Comparison of ENCODE assay signal across 17 mouse cellular contexts in the genomic region with DNA sequence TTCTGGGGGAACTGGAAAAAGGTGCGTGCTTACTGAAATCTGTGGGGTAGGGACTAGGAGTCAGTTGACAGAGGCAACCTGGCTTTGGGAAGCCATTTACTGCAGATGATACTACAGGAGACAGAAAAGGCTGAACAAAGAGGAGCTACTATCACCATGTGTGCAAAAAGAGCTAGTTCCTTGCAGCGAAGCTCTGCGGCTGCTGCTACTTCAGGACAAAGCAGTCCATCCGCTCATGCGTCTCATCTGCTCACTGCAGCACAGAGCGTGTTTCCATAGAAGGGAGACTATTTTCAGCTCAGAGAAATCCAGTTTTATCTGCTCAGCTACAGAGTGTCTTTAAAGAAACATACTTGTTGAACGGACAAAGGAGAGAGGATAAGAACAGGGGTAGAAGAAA.
DNase-seq lines count a peak whose midpoint lies in the region; ATAC-seq and TF ChIP-seq lines count a peak whose summit lies in the region.
"Had no signal": no experiment of that assay in that cellular context is flagged by ENCODE, and none has a peak within 500 bp of the region (broad histone marks: within the 10 kb centered on the region; RNA-seq: fewer than 3 reads in every experiment).

No protein-coding gene starts in this region.

- no peaks in the 10 kb centered on the region for H3K9me3 ChIP-seq in forebrain, postnatal 0 days (ENCODE audit: low read length)
- no peaks in the 10 kb centered on the region for H3K9me3 ChIP-seq in forebrain, embryonic 11.5 days (ENCODE audit: control insufficient read depth, low read length)
- H3K9me3 ChIP-seq: embryonic facial prominence, embryonic 12.5 days; forebrain, embryonic 12.5 days; neural tube, embryonic 15.5 days had no signal

- no peak overlapping the region for H3K4me2 ChIP-seq in forebrain, postnatal 0 days (ENCODE audit: low read depth)
- no peak overlapping the region for H3K4me2 ChIP-seq in forebrain, embryonic 11.5 days (ENCODE audit: low read depth, low read length, severe bottlenecking)
- H3K4me2 ChIP-seq: embryonic facial prominence, embryonic 12.5 days; forebrain, embryonic 12.5 days; neural tube, embryonic 15.5 days had no signal

- no peaks in the 10 kb centered on the region for H3K4me1 ChIP-seq in forebrain, postnatal 0 days (ENCODE audit: insufficient read depth)
- H3K4me1 ChIP-seq in forebrain, embryonic 11.5 days (replicated peaks; ENCODE audit: control insufficient read depth, insufficient read depth, low read length) = no peaks in the 10 kb centered on the region
- H3K4me1 ChIP-seq: embryonic facial prominence, embryonic 12.5 days; neural tube, embryonic 15.5 days had no signal

- peak; percentile 60 for DNase-seq in forebrain, postnatal 0 days
- DNase-seq in forebrain, embryonic 11.5 days (ENCODE audit: low spot score) = no peak
- peak; percentile 11 for DNase-seq in layer of hippocampus, adult 2 months (ENCODE audit: low spot score in 2 of 2)
- no peak for DNase-seq in layer of hippocampus, postnatal 25 days (ENCODE audit: extremely low spot score in 1 of 2, low spot score in 1 of 2)
- DNase-seq in left cerebral cortex, adult 18-20 months (ENCODE audit: low spot score in 2 of 2) = peak; percentile 4 to 25
- peak; percentile 22 for DNase-seq in right cerebral cortex, postnatal 14 days
- no peak for DNase-seq in urinary bladder, postnatal 14 days (ENCODE audit: low spot score)
- DNase-seq in gastrocnemius, postnatal 25 days = no peak
- DNase-seq: cerebellum, adult 9-10 months; heart, adult 2 months; kidney, adult 11 months; lung, postnatal 10 days; spleen, adult 18-20 months; thymus, adult 18-20 months had no signal

- no peaks in the 10 kb centered on the region for H3K36me3 ChIP-seq in forebrain, postnatal 0 days (ENCODE audit: insufficient read depth)
- H3K36me3 ChIP-seq in forebrain, embryonic 11.5 days (ENCODE audit: control insufficient read depth, insufficient read depth, low read length) = no peaks in the 10 kb centered on the region
- H3K36me3 ChIP-seq: embryonic facial prominence, embryonic 12.5 days; forebrain, embryonic 12.5 days; neural tube, embryonic 15.5 days had no signal

- no peaks in the 10 kb centered on the region for H3K27me3 ChIP-seq in forebrain, postnatal 0 days (ENCODE audit: insufficient read depth, low read length)
- H3K27me3 ChIP-seq in forebrain, embryonic 11.5 days (ENCODE audit: control insufficient read depth, insufficient read depth, low read length) = no peaks in the 10 kb centered on the region
- H3K27me3 ChIP-seq: embryonic facial prominence, embryonic 12.5 days; forebrain, embryonic 12.5 days; neural tube, embryonic 15.5 days had no signal

- peak overlapping the region; percentile 36; the same call in 1 of the 2 replicates for H3K27ac ChIP-seq in forebrain, postnatal 0 days (ENCODE audit: low read depth, low read length)
- H3K27ac ChIP-seq in forebrain, embryonic 11.5 days (ENCODE audit: low read depth, low read length) = no peak overlapping the region
- H3K27ac ChIP-seq in layer of hippocampus, adult 2 months = no peak overlapping the region
- H3K27ac ChIP-seq: embryonic facial prominence, embryonic 12.5 days; forebrain, embryonic 12.5 days; heart, adult 2 months; neural tube, embryonic 15.5 days had no signal

- H3K4me3 ChIP-seq in forebrain, postnatal 0 days (ENCODE audit: low read depth, low read length) = no peak overlapping the region
- H3K4me3 ChIP-seq in forebrain, embryonic 11.5 days (ENCODE audit: low read depth, low read length) = no peak overlapping the region
- H3K4me3 ChIP-seq in layer of hippocampus, adult 2 months = 0 out of 2 replicates have a peak overlapping the region, but pooled peaks have one; percentile 8
- H3K4me3 ChIP-seq: embryonic facial prominence, embryonic 12.5 days; forebrain, embryonic 12.5 days; heart, adult 2 months; neural tube, embryonic 15.5 days had no signal

- peak; percentile 87 for ATAC-seq in forebrain, postnatal 0 days
- no peak for ATAC-seq in forebrain, embryonic 11.5 days (replicated peaks; ENCODE audit: low FRiP score)

- TF ChIP-seq CTCF in forebrain, postnatal 0 days (IDR thresholded peaks at IDR 0.05; ENCODE audit: low read depth) = no peak
- TF ChIP-seq CTCF in layer of hippocampus, adult 2 months (conservative IDR thresholded peaks at IDR 0.05) = no peak

- H3K9ac ChIP-seq in forebrain, postnatal 0 days = 0 out of 2 replicates have a peak overlapping the region, but pooled peaks have one; percentile 2
- H3K9ac ChIP-seq in forebrain, embryonic 11.5 days (ENCODE audit: low read length) = no peak overlapping the region
- H3K9ac ChIP-seq: embryonic facial prominence, embryonic 12.5 days; forebrain, embryonic 12.5 days; neural tube, embryonic 15.5 days had no signal

- WGBS in forebrain, postnatal 0 days = 46% methylated on average over 7 of the region's 7 CpGs
- 65% methylated on average over 7 of the region's 7 CpGs for WGBS in forebrain, embryonic 11.5 days

Comparison
In these comparisons a context has a peak if more than half of its experiments do, and no peak if none do; other contexts are left out.
1. DNase-seq: peak in forebrain, postnatal 0 days (single experiment), layer of hippocampus, adult 2 months (2 of 2), left cerebral cortex, adult 18-20 months (2 of 2) and right cerebral cortex, postnatal 14 days (single experiment); none in forebrain, embryonic 11.5 days (single experiment), layer of hippocampus, postnatal 25 days (0 of 2), urinary bladder, postnatal 14 days (single experiment) and gastrocnemius, postnatal 25 days (single experiment).